Mouse (Mus musculus) hematopoietic stem cell, adult 5-6 weeks (primary cell): Measurements from ENCODE around the gene Ndfip2. TPM values are rescaled to one million over a fixed set of nuclear protein-coding genes. Genes with fewer than 3 reads are reported as not detected.

Source experiments
- ATAC-seq, 2 experiments: fragments of 125-278 bp in 1 of 2; replicated peaks in 1 of 2; 2 replicates each; pipeline ENCODE4 v1.8.0; 2016 to 2017; ENCODE audit warnings: inconsistent platforms in 2 of 2, mild to moderate bottlenecking in 2 of 2, moderate number of reproducible peaks in 2 of 2, low read depth in 1 of 2, moderate TSS enrichment in 1 of 2; ENCODE audit not compliant: low FRiP score in 2 of 2, poor library complexity in 2 of 2, severe bottlenecking in 2 of 2, insufficient read depth in 1 of 2, low TSS enrichment in 1 of 2
- total RNA-seq: library from RNA; stranded (forward); fragments of 172-1452, 232-1000 nt; gene quantifications from 2 replicates; pipeline ENCODE4 v1.2.3, GENCODE M21; 2017

The Ndfip2 gene
- total RNA-seq: 17.4 and 27.1 TPM in 2 replicates

DNA sequence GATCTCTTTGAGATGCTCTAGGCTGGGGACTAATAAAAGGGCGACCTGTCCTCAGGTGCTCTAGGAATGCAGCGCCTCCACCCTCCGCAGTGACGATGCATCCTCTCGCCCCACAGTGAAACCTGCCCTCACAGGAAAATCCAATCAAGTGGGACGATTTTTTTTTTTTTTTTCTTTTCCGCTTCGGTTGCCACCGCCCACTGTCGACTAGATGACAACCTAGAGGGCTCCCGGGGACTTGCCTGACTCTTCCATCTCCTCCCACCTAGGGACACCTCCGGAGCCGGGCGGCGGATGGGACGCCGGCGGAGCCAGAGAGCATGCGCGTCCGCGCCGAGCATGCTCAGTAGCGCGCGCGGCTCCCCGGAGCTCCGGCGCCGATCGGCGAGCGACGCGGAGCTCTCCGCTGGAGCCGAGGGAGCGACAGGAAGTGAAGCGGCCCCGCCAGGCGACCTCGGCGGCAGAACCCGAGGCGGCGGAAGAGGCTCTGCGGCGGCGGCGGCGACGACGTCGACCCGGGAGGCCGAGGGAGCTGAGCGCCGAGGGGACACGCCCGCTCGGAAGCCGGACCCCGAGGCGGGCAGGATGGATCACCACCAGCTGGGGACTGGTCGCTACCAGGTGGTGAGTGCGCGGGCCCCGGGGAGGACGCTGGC, at the start of gene Ndfip2:
Gene Ndfip2 (plus strand): TSS at position 195 of the 656 bp plus-strand sequence.
- ATAC-seq: peak; percentile 90 to 91

DNA sequence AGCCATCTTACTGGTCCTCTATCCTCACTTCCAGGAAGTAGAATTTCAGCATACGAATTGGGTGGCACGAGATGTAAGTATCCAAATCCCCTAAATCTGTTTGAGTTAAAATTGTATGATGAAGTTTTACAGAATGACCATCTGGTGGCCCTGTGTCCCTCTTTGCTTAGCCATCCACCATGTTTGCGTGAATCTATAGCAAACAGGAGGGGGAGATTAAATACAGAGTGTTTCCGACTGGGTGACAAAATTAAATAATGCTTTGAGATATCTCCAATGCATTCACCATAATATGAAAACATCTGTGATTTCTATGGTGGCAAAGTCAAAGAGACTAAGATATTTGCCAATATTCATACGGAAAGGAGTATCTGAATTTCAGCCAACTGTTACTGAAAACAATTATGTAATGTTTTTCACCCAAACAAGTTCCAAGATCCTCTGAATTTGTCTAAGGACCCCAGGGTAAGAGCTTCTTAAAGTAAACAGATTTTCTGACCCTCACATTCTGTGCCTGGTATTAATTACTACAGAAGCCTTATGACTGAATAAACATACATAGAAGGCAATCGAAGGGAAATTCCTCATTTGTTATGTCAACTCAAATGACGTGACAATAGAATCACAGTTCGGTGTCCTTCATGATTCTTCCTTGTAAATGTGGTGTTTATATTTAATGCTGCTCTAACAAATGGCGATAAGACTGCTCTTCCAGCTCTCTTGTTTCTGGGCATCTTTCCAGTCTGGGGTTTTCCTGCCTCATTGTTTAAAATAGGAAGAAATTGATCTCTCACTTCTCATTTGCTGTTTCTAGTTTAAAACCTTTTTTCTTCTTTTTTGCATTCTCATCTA, 38.6 kb upstream of the Ndfip2 start:
- no peak for ATAC-seq

DNA sequence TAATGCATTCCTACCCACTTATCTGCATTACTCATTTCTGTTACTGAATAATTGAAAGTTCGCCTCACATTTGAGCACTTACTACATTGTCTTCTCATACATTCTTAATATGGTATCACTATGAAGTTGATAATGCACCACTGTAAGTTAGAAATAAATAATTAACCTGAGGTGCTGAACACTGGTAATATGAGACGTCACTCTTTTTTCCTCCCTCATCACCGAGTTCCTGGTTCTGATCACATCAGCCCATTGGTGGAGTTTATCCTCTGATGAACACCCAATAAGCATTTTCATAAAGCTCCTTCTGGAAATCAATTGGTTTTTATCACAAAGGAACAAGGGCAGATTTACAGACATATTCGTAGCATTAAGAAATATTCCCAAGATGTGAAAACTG, 36.1 kb upstream of the Ndfip2 start:
- ATAC-seq: no peak

DNA sequence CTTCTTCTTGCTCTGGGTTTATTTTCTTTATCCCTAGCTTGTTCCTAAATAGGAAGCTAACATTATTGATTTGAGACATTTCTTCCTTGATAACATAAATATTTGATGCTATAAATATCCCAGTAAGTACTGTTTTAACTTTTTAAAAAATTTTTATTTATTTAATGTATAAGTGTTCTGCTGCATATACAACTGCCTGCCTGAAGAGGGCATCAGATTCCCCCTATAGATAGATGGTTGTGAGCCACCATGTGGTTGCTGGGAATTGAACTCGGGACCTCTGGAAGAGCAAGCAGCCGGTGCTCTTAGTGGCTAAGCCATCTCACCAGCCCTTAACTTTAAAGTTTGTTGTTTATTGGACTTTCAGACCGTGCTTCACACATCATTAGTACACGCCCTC, 32.6 kb upstream of the Ndfip2 start:
- no peak for ATAC-seq

DNA sequence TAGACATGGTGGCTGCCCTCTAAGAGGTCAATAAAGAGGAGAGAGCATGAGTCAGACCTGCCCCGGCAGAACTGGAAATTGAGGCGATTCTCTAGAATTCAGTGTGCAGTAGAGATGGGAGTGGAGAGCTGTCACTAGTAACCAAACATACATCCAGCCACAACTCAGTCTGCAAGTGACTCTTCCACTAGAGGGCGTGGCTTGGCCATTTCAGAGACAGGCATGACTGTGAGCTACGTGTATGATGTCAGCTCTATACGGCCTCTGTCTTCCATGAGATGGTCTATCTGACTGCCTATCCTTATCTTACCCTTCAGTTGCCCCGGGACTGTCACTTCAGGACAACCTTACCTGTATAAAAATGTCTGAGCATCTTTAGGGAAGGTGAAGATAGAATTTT, 26.0 kb upstream of the Ndfip2 start:
- ATAC-seq: peak; percentile 81 to 93

DNA sequence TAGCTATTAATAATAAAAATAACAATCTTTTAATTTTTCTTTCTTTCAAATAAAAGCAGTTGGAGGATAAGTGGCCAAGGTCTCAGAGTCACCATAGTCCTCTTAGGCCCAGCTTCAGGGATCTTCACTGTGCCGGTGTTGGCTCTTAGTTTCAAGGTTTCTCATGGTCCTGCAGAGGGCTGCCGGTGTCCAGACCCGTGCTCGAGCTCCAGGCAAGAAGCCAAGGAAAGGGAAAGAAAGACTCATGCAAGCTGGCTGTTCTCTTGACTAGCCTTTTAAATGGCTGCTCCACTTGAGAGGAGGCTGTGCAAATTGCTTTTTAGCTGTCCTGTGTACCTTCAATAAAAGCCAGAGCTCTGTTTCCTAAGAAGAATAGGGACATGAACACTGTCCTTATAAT, 21.8 kb upstream of the Ndfip2 start:
- ATAC-seq: no peak

DNA sequence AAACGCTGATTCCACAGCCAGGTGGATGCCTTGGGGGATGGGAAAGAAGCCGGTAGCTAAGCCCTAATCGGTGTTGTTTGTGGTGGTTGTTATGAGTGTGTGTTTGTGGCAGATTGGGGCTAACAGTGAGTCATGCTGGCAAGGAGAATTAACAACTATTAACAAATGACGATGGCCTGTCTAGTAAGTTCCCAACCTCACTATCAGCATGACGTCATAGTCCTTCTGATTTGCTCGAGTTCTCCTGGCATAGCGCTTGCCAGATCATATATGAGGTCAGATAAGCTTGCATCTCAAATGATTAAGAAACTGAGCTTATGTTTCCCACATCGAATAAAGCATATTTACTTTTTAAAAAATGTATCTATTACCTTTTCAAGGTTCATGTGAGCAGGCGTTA, 20.6 kb upstream of the Ndfip2 start:
- no peak for ATAC-seq

DNA sequence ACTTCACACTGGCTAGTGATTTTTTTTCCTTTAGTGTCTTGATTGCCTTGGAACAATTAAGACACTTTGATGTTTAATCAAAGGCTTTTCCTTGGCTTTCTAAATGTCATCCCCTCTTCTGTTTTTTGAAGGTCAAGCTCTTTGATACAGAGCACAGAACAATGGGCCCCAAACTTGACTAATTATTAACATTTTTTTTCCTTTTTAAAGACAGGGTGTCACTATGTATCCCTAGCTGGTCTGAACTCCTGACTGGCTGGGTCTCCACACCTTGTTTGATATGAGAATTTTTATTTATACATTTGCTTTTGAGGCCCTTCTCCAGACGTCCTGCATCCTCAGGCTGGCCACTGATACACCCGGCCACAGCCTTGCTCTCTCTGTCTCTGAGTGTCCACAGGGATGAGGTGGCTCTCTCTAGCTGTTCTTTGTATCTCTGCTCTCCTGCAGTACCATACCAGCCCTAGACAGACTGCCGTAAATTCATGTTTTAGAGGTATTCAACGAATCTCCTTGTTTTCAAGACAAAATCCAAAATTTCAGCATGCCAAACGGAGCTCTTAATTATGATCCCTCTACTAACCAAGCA, 19.8 kb upstream of the Ndfip2 start:
- ATAC-seq: no peak

DNA sequence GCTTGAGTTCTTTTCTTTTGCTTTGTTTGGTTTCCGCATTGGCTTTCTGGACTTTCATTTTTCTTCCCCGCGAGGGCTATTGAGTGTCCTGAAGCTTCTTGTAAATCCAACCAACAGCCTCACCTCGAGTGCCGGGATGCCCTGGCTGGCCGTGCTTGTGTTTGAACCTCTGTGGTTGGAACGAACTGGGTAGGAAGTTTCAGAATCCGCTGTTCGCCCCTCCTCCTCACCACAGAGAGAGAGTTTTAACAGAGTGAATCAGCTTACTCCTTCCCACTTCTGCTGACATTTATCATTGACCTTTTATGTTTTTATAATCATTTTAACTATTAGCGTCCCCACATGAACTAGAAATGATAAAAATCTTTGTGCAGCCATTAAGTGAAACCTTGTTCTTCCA, 18.3 kb upstream of the Ndfip2 start:
- ATAC-seq: 0 out of 4 replicates have a peak, but pooled peaks of 1 of the 2 experiments have one; percentile 17

DNA sequence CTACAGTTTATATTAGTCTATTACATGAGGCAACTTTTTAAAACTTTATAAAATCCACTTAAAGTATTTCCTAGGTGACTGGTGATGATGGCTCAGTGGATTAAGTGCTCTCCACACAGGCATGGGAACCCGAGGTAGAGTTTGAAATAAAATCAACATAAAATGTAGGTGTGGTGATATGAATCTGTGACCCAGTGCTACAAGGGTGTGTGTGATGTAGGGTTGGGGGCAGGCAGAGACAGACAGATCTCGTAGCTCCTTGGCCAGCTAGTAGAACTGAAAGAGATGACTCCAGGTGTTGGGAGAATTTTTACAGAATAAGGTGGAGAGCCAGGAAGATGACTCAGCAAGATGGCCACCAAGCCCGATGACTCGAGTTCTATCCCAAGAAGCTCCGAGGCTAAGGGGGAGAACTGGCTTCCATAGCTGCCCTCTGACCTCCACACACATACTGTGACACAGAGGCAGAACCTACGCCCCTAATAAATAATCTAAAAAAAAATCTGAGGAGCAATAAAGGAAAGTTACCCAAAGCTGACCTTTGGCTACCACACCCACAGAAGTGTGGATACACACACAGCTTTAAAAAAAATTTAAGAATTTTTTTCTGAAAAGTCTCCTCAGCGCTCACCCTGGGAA, 14.4 kb upstream of the Ndfip2 start:
- no peak for ATAC-seq

DNA sequence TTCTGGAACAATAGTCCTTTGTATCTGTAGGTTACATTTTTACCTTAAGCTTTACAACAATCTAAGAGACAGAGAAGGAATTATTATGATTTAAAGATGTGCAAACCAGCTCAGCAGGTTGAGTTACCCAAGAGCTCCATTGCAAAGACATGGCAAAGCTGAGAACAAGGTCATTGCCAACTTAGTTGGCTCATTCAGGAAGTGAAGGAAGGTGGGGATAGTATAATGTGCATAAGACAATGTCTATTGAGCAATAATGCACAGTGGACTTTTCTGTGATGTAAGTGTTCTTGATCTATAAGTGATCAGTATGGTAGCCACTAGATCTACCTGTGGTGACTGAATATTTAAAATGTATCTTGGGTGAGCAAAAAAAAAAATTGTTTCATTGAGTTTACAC, 7.3 kb upstream of the Ndfip2 start:
- no peak for ATAC-seq

DNA sequence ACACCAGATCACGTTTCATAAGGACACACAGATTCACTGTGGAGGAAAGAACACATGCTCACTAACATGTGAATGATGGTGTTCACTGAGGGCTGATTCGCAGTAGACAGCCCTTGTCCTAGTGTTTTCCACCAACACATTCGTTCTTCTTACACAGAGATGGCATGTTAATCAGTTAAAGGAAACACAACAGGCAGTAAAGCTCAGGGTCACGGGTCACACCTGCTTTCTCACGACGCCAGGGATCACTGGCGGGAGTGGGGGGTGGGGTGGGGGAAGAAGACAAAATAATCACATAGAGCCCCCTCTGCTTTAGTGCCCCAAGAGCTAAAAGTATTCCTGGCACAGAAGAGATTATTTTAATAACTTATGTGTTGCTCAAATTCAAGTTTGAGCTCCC, 5.1 kb upstream of the Ndfip2 start:
- ATAC-seq: no peak

DNA sequence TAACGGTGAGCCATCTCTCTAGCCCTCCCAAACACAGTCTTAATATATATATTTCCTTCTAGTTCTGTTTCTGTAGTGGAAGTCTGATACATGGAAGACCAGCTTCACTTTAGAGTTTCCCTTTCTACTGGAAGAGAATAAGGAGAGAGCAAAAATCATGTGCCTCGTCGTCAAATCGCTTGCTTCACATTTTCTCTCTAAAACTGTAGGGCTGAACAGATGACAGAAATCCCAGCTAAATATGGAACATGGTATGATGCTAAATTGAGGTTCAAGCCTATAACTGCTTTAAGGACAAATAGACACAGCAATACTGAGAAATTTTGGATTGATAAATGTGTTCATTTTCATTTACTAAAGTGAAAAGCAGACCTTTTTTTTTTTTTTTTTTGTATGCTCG, 4.0 kb upstream of the Ndfip2 start:
- ATAC-seq: no peak

DNA sequence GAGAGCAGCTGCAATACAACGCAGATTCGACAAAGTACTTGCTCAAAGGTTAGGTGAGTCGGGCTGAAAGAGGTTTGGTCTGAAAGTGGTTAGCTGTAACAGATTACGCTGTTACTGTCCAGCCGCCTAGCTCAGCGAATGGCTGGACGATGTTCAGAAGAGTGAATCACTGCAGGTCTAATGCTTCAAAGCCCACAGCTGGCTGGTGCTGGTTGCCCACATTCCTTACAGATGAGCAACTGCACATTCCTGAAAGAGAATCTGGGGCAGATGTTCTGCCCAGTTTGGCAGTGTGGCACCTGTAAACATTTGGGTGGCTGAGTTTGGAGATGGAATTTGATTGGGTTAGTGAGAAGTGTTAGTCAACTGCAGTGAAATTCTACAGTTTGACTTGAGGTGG, 2.8 kb upstream of the Ndfip2 start:
- no peak for ATAC-seq

DNA sequence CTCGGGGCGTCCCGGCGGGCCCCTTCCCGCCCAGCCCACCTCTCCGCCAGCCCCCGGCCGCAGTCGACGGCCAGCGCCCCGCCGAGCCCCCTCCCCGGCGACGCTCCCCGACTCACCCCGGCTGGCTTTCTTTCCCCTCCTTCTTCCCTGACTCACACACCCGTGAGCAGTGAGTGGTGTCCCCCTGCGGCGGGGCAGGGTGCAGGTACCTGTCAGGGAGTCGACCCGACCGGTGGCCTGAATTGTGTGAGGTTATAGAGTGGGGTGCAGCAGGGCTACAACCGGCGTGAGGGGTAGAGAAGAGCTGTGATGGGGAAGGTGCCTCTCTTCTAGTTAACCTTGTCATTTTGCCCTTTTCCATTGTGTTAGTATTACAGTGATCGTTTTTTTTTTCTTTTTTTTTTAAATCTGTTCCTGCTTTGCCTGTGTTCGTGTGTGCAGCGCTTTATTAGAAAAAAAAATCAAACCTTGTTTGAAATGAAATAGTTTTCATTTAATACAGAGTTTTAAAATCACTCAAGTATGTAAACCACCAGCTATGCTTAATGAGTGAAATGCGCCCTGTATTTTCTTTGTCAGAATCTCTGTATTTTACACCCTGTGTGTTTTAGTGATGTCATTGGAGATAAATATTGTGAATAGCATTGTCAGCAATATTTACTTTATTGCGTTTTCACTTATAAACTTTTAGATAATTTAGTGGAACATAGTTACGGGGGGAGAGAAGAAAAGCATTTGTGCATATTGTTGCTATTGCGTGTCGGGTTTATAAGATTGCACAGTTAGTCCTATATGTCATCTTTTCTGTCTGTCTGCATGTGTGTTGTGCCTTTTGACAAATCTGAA, 885 bp downstream of the Ndfip2 start:
- ATAC-seq: peak; percentile 55 to 62

DNA sequence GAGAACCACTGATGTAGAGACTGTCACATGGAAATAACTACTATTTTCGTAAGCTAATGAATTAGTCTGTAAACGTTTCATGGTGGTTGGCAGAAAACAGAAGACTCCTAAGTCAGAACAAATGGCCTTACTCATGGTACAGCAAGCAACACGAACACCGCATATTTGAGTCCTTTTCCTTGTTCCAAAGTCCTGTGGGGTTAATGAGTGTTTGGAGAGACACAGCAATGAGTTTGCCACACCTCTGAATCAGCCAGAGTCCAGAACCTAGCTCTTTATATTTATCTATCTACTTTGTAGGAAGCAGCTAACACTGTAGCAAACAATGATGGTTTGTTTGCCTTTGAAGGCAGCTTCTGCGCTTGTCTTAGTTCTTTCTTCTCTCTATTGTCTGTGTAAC, 4.5 kb downstream of the Ndfip2 start:
- ATAC-seq: no peak

DNA sequence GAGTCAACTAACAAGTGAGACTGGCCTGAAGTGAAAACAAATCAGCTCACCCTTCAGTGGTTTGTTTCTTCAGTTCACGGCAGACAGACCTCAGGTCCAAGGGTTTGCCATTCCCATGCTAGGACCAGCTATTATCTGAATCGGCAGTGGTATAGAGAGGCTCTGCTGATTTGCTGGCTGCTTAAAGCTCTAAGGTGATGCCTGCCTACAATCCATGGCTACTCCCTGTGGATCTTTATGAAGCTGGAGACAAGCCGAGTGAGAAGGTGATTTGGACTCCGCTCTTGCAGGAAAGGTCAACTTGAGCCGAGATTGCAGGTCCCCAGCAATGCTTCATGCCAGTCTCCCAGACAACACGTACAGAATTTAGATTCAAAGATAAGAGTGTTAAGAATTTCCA, 8.7 kb downstream of the Ndfip2 start:
- no peak for ATAC-seq
